Mouse (Mus musculus) testis, adult 10 weeks (tissue): ENCODE measurements around the gene Hey2. TPM values are rescaled to one million over a fixed set of nuclear protein-coding genes. Genes with fewer than 3 reads are reported as not detected.

Experiments used
- polyA plus RNA-seq: library from polyadenylated mRNA; stranded (reverse); fragments of 350-450 nt; fragmentation: Illumina TruSeq; extraction: RNeasy Lipid Tissue Mini Kit (QIAGEN cat#74804); gene quantifications from one replicate; pipeline ENCODE4 v1.2.3, GENCODE M21; 2014; ENCODE audit warnings: low read depth, low replicate concordance

Gene Hey2
- 0.91 TPM for polyA plus RNA-seq

GRCm38 (mm10) chr10:30842643-30843437 is at the start of gene Hey2:
Gene Hey2, minus strand, starts transcription at chr10:30842801.

GRCm38 (mm10) chr10:30802681-30803586 is 39.7 kb downstream of the Hey2 start, which contains the start of gene Ncoa7:
Gene Ncoa7, minus strand, starts transcription at chr10:30803326.

Other genes starting within 250 kb of the Hey2 start
- gene Trmt11, start 242.1 kb downstream of the Hey2 start, polyA plus RNA-seq: 9.7 TPM
- gene Hint3, start 213.2 kb downstream of the Hey2 start, polyA plus RNA-seq: 41.9 TPM
- gene Ncoa7, start 39.5 kb downstream of the Hey2 start, polyA plus RNA-seq: 36.0 TPM